Mouse (Mus musculus): ENCODE data around the gene Dclre1c.
A peak's percentile ranks its signal among the peaks of the same experiment; 100 is the strongest.

The Dclre1c gene

GRCm38 (mm10) chr2:3474861-3475283 lies 50.9 kb downstream of the Dclre1c start, which contains the start of gene Suv39h2:
Suv39h2 (minus strand) TSS chr2:3475031.
- peak; percentile 63 for DNase-seq (ENCODE audit: low spot score)

GRCm38 (mm10) chr2:3475746-3476251 lies 51.9 kb downstream of the Dclre1c start:
- no peak for DNase-seq (ENCODE audit: low spot score)

- DNase-seq (ENCODE audit: low spot score) = no peak
Observed at GRCm38 (mm10) chr2:3480239-3480638, 56.3 kb downstream of the Dclre1c start.

- no peak for DNase-seq (ENCODE audit: low spot score)
Observed at GRCm38 (mm10) chr2:3489816-3490215, 65.9 kb downstream of the Dclre1c start.

- DNase-seq (ENCODE audit: low spot score) = no peak
Observed at GRCm38 (mm10) chr2:3493833-3494409, 70.0 kb downstream of the Dclre1c start.

- no peak for DNase-seq (ENCODE audit: low spot score)
Observed at GRCm38 (mm10) chr2:3499543-3499942, 75.6 kb downstream of the Dclre1c start.

GRCm38 (mm10) chr2:3500886-3501285 lies 77.0 kb downstream of the Dclre1c start:
- no peak for DNase-seq (ENCODE audit: low spot score)

- no peak for DNase-seq (ENCODE audit: low spot score)
Observed at GRCm38 (mm10) chr2:3512076-3512475, 88.1 kb downstream of the Dclre1c start.

GRCm38 (mm10) chr2:3512552-3513454 lies 88.9 kb downstream of the Dclre1c start, which contains the start of the genes Gm45902, Hspa14 and Cdnf:
Gm45902 (minus strand) TSS chr2:3512790.
Hspa14 (minus strand) TSS chr2:3512814.
Cdnf (plus strand) TSS chr2:3513030.
- DNase-seq (ENCODE audit: low spot score) = peak; percentile 94

Data from layer of hippocampus, adult 9-10 months (tissue).